8 mouse cellular contexts compared by ENCODE assay signal in genomic region chr15:79097611-79098025, GRCm38 (mm10). TPM values are rescaled to one million over a fixed set of nuclear protein-coding genes. Genes with fewer than 3 reads are reported as not detected.
DNase-seq lines count a peak whose midpoint lies in the region; ATAC-seq lines count a peak whose summit lies in the region.

No protein-coding gene starts in this region.

- WGBS in hindbrain, embryonic 12.5 days: 52% methylated on average over 6 of the region's 6 CpGs
- WGBS in hindbrain, embryonic 14.5 days: 56% methylated on average over 6 of the region's 6 CpGs
- WGBS in heart, embryonic 10.5 days: 18% methylated on average over 6 of the region's 6 CpGs
- WGBS in kidney, embryonic 16.5 days: 28% methylated on average over 6 of the region's 6 CpGs
- WGBS in liver, embryonic 16.5 days (ENCODE audit: insufficient replicate concordance): 36% methylated on average over 6 of the region's 6 CpGs

- peaks cover 36% of the 10 kb centered on the region for H3K36me3 ChIP-seq in hindbrain, embryonic 12.5 days
- H3K36me3 ChIP-seq in hindbrain, embryonic 14.5 days (replicated peaks; ENCODE audit: control insufficient read depth, insufficient read depth): peaks cover 37% of the 10 kb centered on the region
- peaks cover 33% of the 10 kb centered on the region for H3K36me3 ChIP-seq in heart, embryonic 10.5 days
- peaks cover 14% of the 10 kb centered on the region for H3K36me3 ChIP-seq in kidney, embryonic 16.5 days (ENCODE audit: insufficient read depth, low read length)
- peaks cover 19% of the 10 kb centered on the region for H3K36me3 ChIP-seq in liver, embryonic 16.5 days (ENCODE audit: control insufficient read depth, insufficient read depth)

- no peaks in the 10 kb centered on the region for H3K9me3 ChIP-seq in hindbrain, embryonic 12.5 days (replicated peaks)
- no peaks in the 10 kb centered on the region for H3K9me3 ChIP-seq in hindbrain, embryonic 14.5 days (ENCODE audit: control insufficient read depth, low read length)
- H3K9me3 ChIP-seq in heart, embryonic 10.5 days: no peaks in the 10 kb centered on the region
- H3K9me3 ChIP-seq in kidney, embryonic 16.5 days (ENCODE audit: low read length): no peaks in the 10 kb centered on the region
- no peaks in the 10 kb centered on the region for H3K9me3 ChIP-seq in liver, embryonic 16.5 days (replicated peaks; ENCODE audit: control insufficient read depth, low read length)

- DNase-seq in hindbrain, embryonic 14.5 days (ENCODE audit: low spot score): no peak
- peak; percentile 82 to 84 for DNase-seq in adrenal gland, postnatal 36 days
- peak; percentile 85 for DNase-seq in heart, embryonic 10.5 days (ENCODE audit: low spot score)
- peak; percentile 57 to 85 for DNase-seq in urinary bladder, adult 18-20 months (ENCODE audit: low spot score in 2 of 2)
- no peak for DNase-seq in thymus, postnatal 0 days (ENCODE audit: low spot score)

- H3K9ac ChIP-seq in hindbrain, embryonic 12.5 days: no peak overlapping the region
- H3K9ac ChIP-seq in hindbrain, embryonic 14.5 days: no peak overlapping the region
- H3K9ac ChIP-seq in kidney, embryonic 16.5 days (replicated peaks; ENCODE audit: low read length): peak overlapping the region; percentile 35; the same call in 1 of the 2 replicates
- no peak overlapping the region for H3K9ac ChIP-seq in liver, embryonic 16.5 days (ENCODE audit: low read depth, low read length)

- H3K27ac ChIP-seq in hindbrain, embryonic 12.5 days: peak overlapping the region; percentile 23; the same call in 1 of the 2 replicates
- no peak overlapping the region for H3K27ac ChIP-seq in hindbrain, embryonic 14.5 days
- H3K27ac ChIP-seq in heart, embryonic 10.5 days: peak overlapping the region; percentile 91
- peak overlapping the region; percentile 85 for H3K27ac ChIP-seq in kidney, embryonic 16.5 days (ENCODE audit: low read length)
- H3K27ac ChIP-seq in liver, embryonic 16.5 days (ENCODE audit: low read length): no peak overlapping the region

- H3K4me3 ChIP-seq in hindbrain, embryonic 12.5 days: no peak overlapping the region
- H3K4me3 ChIP-seq in hindbrain, embryonic 14.5 days (replicated peaks; ENCODE audit: low read length): no peak overlapping the region
- H3K4me3 ChIP-seq in heart, embryonic 10.5 days: peak overlapping the region; percentile 10; the same call in 1 of the 2 replicates
- no peak overlapping the region for H3K4me3 ChIP-seq in kidney, embryonic 16.5 days (ENCODE audit: low read length)
- H3K4me3 ChIP-seq in liver, embryonic 16.5 days (ENCODE audit: low read depth, low read length): no peak overlapping the region

- H3K27me3 ChIP-seq in hindbrain, embryonic 12.5 days: no peaks in the 10 kb centered on the region
- H3K27me3 ChIP-seq in hindbrain, embryonic 14.5 days (ENCODE audit: control insufficient read depth, insufficient read depth, low read length): no peaks in the 10 kb centered on the region
- no peaks in the 10 kb centered on the region for H3K27me3 ChIP-seq in heart, embryonic 10.5 days (ENCODE audit: insufficient read depth, poor library complexity, severe bottlenecking)
- H3K27me3 ChIP-seq in kidney, embryonic 16.5 days (ENCODE audit: insufficient read depth, low read length): no peaks in the 10 kb centered on the region
- no peaks in the 10 kb centered on the region for H3K27me3 ChIP-seq in liver, embryonic 16.5 days (ENCODE audit: control insufficient read depth, insufficient read depth, low read depth, low read length)

- no peak for ATAC-seq in hindbrain, embryonic 12.5 days (ENCODE audit: low FRiP score)
- ATAC-seq in hindbrain, embryonic 14.5 days (ENCODE audit: low FRiP score): no peak
- peak; percentile 72 for ATAC-seq in kidney, embryonic 16.5 days (ENCODE audit: low FRiP score, low TSS enrichment)
- peak; percentile 48; the same call in 1 of the 2 replicates for ATAC-seq in liver, embryonic 16.5 days (ENCODE audit: low read depth)

- H3K4me2 ChIP-seq in hindbrain, embryonic 12.5 days (replicated peaks): no peak overlapping the region
- H3K4me2 ChIP-seq in hindbrain, embryonic 14.5 days (replicated peaks): no peak overlapping the region
- H3K4me2 ChIP-seq in kidney, embryonic 16.5 days (replicated peaks; ENCODE audit: low read depth, low read length): peak overlapping the region; percentile 14
- no peak overlapping the region for H3K4me2 ChIP-seq in liver, embryonic 16.5 days (ENCODE audit: low read depth, low read length)

- peaks cover 8% of the 10 kb centered on the region; the same call in 1 of the 2 replicates for H3K4me1 ChIP-seq in hindbrain, embryonic 12.5 days
- no peaks in the 10 kb centered on the region for H3K4me1 ChIP-seq in hindbrain, embryonic 14.5 days (replicated peaks; ENCODE audit: control insufficient read depth, insufficient read depth, low read length)
- peaks cover 71% of the 10 kb centered on the region for H3K4me1 ChIP-seq in heart, embryonic 10.5 days
- peaks cover 30% of the 10 kb centered on the region for H3K4me1 ChIP-seq in kidney, embryonic 16.5 days (ENCODE audit: insufficient read depth, low read length)
- peaks cover 5% of the 10 kb centered on the region for H3K4me1 ChIP-seq in liver, embryonic 16.5 days (ENCODE audit: control insufficient read depth, low read depth, low read length)

RNA-seq across cellular contexts. Expression of gene Micall1, which starts 11.1 kb away (rescaled TPM):
- 12.4 and 16.3 TPM in 2 replicates for polyA plus RNA-seq in hindbrain, embryonic 12.5 days (2016; fragmentation: Nextera tagmentation; extraction: Ambion mirVana)
- polyA plus RNA-seq in hindbrain, embryonic 14.5 days (2014; fragmentation: Nextera tagmentation; extraction: Ambion mirVana): 12.9 and 14.3 TPM in 2 replicates
- 10 to 100 TPM; 41.3 to 51.4 TPM for total RNA-seq in adrenal gland, postnatal 36 days (2021)
- 13.1 and 14.5 TPM in 2 replicates for polyA plus RNA-seq in heart, embryonic 10.5 days (2016; fragmentation: Nextera tagmentation; extraction: Ambion mirVana)
- polyA plus RNA-seq in kidney, embryonic 16.5 days (2015; fragmentation: Nextera tagmentation; extraction: Ambion mirVana): 8.5 and 8.9 TPM in 2 replicates
- 0.93 and 1.0 TPM in 2 replicates for polyA plus RNA-seq in liver, embryonic 16.5 days (2015; fragmentation: Nextera tagmentation; extraction: Ambion mirVana)
- polyA plus RNA-seq in thymus, postnatal 0 days (2015; fragmentation: Nextera tagmentation; extraction: Ambion mirVana): 3.3 and 4.6 TPM in 2 replicates

RNA-seq across cellular contexts. Expression of gene Eif3l, which starts 22.6 kb away (rescaled TPM):
- 190 and 196 TPM in 2 replicates for polyA plus RNA-seq in hindbrain, embryonic 12.5 days (2016; fragmentation: Nextera tagmentation; extraction: Ambion mirVana)
- polyA plus RNA-seq in hindbrain, embryonic 14.5 days (2014; fragmentation: Nextera tagmentation; extraction: Ambion mirVana): 170 and 177 TPM in 2 replicates
- 100 to 1,000 TPM; 140 to 156 TPM for total RNA-seq in adrenal gland, postnatal 36 days (2021)
- polyA plus RNA-seq in heart, embryonic 10.5 days (2016; fragmentation: Nextera tagmentation; extraction: Ambion mirVana): 201 and 226 TPM in 2 replicates
- polyA plus RNA-seq in kidney, embryonic 16.5 days (2015; fragmentation: Nextera tagmentation; extraction: Ambion mirVana): 254 and 260 TPM in 2 replicates
- 107 and 109 TPM in 2 replicates for polyA plus RNA-seq in liver, embryonic 16.5 days (2015; fragmentation: Nextera tagmentation; extraction: Ambion mirVana)
- polyA plus RNA-seq in thymus, postnatal 0 days (2015; fragmentation: Nextera tagmentation; extraction: Ambion mirVana): 200 and 212 TPM in 2 replicates

RNA-seq across cellular contexts. Expression of gene Ankrd54, which starts 34.9 kb away (rescaled TPM):
- 56.8 and 60.3 TPM in 2 replicates for polyA plus RNA-seq in hindbrain, embryonic 12.5 days (2016; fragmentation: Nextera tagmentation; extraction: Ambion mirVana)
- 42.2 and 53.1 TPM in 2 replicates for polyA plus RNA-seq in hindbrain, embryonic 14.5 days (2014; fragmentation: Nextera tagmentation; extraction: Ambion mirVana)
- total RNA-seq in adrenal gland, postnatal 36 days (2021): 10 to 100 TPM; 18.9 to 27.0 TPM
- polyA plus RNA-seq in heart, embryonic 10.5 days (2016; fragmentation: Nextera tagmentation; extraction: Ambion mirVana): 34.8 and 48.7 TPM in 2 replicates
- 51.7 and 52.5 TPM in 2 replicates for polyA plus RNA-seq in kidney, embryonic 16.5 days (2015; fragmentation: Nextera tagmentation; extraction: Ambion mirVana)
- 36.7 and 40.9 TPM in 2 replicates for polyA plus RNA-seq in liver, embryonic 16.5 days (2015; fragmentation: Nextera tagmentation; extraction: Ambion mirVana)
- polyA plus RNA-seq in thymus, postnatal 0 days (2015; fragmentation: Nextera tagmentation; extraction: Ambion mirVana): 60.0 and 62.6 TPM in 2 replicates

RNA-seq across cellular contexts. Expression of gene Polr2f, which starts 43.2 kb away (rescaled TPM):
- polyA plus RNA-seq in hindbrain, embryonic 12.5 days (2016; fragmentation: Nextera tagmentation; extraction: Ambion mirVana): 298 and 337 TPM in 2 replicates
- polyA plus RNA-seq in hindbrain, embryonic 14.5 days (2014; fragmentation: Nextera tagmentation; extraction: Ambion mirVana): 273 and 298 TPM in 2 replicates
- 100 to 1,000 TPM; 137 to 143 TPM for total RNA-seq in adrenal gland, postnatal 36 days (2021)
- 289 and 326 TPM in 2 replicates for polyA plus RNA-seq in heart, embryonic 10.5 days (2016; fragmentation: Nextera tagmentation; extraction: Ambion mirVana)
- polyA plus RNA-seq in kidney, embryonic 16.5 days (2015; fragmentation: Nextera tagmentation; extraction: Ambion mirVana): 264 and 294 TPM in 2 replicates
- 120 and 121 TPM in 2 replicates for polyA plus RNA-seq in liver, embryonic 16.5 days (2015; fragmentation: Nextera tagmentation; extraction: Ambion mirVana)
- 284 and 300 TPM in 2 replicates for polyA plus RNA-seq in thymus, postnatal 0 days (2015; fragmentation: Nextera tagmentation; extraction: Ambion mirVana)

RNA-seq across cellular contexts. Expression of gene 1700088E04Rik, which starts 43.4 kb away (rescaled TPM):
- polyA plus RNA-seq in hindbrain, embryonic 12.5 days (2016; fragmentation: Nextera tagmentation; extraction: Ambion mirVana): 13.4 and 15.8 TPM in 2 replicates
- 18.3 and 19.1 TPM in 2 replicates for polyA plus RNA-seq in hindbrain, embryonic 14.5 days (2014; fragmentation: Nextera tagmentation; extraction: Ambion mirVana)
- total RNA-seq in adrenal gland, postnatal 36 days (2021): 1 to 10 TPM; 5.5 to 7.3 TPM
- 6.0 and 8.1 TPM in 2 replicates for polyA plus RNA-seq in heart, embryonic 10.5 days (2016; fragmentation: Nextera tagmentation; extraction: Ambion mirVana)
- 10.1 and 11.9 TPM in 2 replicates for polyA plus RNA-seq in kidney, embryonic 16.5 days (2015; fragmentation: Nextera tagmentation; extraction: Ambion mirVana)
- 0.63 and 0.96 TPM in 2 replicates for polyA plus RNA-seq in liver, embryonic 16.5 days (2015; fragmentation: Nextera tagmentation; extraction: Ambion mirVana)
- 2.4 and 4.0 TPM in 2 replicates for polyA plus RNA-seq in thymus, postnatal 0 days (2015; fragmentation: Nextera tagmentation; extraction: Ambion mirVana)

Comparison
In these comparisons a context has a peak if more than half of its experiments do, and no peak if none do; other contexts are left out.
1. H3K27ac ChIP-seq: peak in hindbrain, embryonic 12.5 days (single experiment), heart, embryonic 10.5 days (single experiment) and kidney, embryonic 16.5 days (single experiment); none in hindbrain, embryonic 14.5 days (single experiment) and liver, embryonic 16.5 days (single experiment).
2. ATAC-seq: peak in kidney, embryonic 16.5 days (single experiment) and liver, embryonic 16.5 days (single experiment); none in hindbrain, embryonic 12.5 days (single experiment) and hindbrain, embryonic 14.5 days (single experiment).
3. DNase-seq: peak in adrenal gland, postnatal 36 days (2 of 2), heart, embryonic 10.5 days (single experiment) and urinary bladder, adult 18-20 months (2 of 2); none in hindbrain, embryonic 14.5 days (single experiment) and thymus, postnatal 0 days (single experiment).